Mouse (Mus musculus): ENCODE results near the gene Fto.

The Fto gene

DNA sequence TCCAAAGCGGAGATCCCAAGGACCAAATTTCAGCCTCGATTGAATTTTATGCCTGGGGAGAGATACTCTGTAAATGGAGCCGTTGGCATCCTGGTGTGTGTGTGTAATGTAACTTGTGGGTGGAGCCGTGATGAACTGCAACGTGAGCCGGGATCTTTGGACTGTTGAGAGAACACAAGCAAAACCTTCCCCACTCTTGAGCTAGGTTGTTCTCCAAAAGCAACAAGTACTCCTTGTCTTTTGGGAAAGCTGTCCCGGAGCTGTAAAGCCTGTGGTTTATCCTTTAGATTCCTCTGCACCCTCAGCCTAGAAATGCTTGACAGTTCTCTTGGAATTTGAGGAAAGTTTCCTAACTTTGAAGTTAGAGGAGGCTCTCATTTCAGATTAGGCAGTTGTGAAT is 78.9 kb downstream of the Fto start:
- no peak for DNase-seq (ENCODE audit: low read depth)

DNA sequence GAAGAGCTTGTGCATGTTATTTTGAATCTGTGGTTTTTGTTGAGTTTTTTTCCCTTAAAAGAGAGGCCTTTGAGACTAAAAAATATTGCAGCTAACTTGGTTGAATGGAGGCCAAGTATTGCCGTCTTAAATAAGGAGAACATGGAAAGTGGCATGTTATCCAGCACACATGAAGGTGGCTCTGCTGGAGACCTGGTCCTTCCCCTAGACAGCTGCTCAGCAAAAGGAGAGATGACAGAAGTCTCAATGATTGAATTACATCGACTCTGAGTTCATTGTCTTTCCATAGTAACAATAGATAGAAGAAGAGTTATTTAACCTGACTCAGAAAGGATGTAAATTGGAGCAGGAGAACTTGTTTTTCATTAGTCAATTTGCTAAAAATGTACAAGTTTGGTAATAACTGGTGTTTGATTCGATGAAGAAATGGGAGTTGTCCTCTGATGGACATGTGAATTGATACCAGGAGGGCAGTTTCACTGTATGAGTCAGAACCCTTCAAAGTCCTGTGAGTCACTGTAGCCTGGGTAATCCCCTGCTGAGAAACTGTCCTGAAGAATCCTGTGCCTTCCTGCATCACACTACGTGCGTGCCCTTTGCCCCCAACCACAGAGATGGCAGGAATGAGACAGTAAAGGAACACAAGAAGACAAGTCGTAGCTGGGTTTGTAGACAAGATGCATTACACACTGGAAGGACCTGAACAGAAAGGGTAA is 82.2 kb downstream of the Fto start:
- DNase-seq (ENCODE audit: low read depth) = no peak

DNA sequence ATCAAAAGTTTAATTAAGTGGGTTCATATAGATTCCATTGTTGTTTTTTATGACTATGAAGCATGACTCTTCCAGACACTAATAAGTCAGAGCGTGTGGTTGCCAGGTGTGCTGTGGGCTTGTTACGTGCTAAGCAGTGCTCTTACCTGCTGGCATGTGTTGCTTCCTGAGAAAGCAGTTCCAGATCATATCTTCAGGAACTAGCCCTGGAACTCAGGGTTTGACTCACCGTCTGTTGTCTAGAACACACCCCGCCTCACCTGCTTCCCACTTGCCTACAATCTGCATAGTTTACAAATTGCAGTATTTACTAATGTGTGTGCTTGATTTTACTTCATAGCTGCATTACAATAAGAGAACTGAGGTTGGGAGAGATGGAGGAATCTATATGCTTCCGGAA is 84.7 kb downstream of the Fto start:
- no peak for DNase-seq (ENCODE audit: low read depth)

DNA sequence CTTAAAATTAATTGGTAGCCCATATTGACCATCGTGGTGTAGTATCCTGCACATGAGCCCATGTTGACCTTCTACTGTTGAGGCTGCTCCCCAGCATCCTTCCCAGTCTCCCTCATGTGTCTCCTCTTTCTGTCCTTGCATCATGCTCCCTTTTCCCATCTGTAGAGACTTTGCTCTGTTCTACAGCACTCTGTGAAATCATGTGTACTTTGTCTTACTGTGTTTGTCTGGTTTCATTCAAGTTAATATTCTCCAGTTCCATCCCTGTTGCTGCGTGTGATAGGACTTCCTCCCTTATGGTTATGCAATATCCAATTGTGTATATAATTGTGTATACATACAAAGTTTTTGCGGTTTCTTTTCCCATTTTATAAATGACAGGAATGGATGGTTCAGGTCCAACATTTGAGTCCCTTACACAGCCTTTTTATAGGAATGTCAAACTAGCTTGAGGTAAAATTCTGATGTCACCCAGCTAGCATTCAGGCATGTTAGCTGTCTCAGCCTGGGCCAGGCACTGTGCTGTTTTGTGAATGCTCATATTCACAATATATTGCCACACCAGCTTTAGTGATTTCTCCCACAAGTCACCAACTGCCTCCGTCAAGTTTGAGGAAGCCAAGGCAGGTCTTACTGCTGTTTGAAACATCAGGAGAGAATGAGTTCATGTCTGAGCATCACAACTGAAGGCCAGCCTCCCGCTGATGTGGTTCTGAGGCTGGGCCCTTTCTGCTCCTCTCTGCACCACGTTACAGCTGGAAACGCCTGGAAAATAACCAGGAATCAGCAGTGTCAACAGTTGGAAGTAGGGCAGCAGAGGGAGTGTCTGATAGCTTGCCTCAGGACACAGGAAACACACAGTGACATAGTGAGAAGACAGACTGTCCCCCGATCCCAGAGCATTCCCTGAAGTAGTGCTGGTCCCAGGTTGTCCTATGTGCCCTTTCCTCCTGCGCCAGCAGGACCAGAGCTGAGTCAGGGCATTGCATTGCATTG is 90.0 kb downstream of the Fto start:
- no peak for DNase-seq (ENCODE audit: low read depth)

DNA sequence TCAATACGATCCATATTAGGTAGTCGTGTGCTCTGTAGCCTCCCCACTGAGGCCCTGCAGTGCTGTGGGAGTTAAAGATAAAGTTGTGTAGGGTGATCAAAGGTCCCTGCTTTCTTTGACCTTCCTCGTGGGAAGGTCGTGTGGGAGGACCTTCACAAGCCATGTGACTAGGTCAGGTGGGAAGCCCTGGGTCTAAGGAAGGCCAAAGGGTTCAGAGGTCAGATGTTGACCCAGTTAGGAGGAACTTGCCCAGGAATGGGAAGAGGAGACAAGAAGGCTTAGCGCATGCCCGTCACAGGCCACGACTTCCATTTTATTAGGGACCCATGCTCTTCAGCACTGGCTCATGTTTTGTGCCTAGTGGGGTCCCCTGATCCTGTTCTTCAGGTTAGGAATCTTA is 91.0 kb downstream of the Fto start:
- no peak for DNase-seq (ENCODE audit: low read depth)

DNA sequence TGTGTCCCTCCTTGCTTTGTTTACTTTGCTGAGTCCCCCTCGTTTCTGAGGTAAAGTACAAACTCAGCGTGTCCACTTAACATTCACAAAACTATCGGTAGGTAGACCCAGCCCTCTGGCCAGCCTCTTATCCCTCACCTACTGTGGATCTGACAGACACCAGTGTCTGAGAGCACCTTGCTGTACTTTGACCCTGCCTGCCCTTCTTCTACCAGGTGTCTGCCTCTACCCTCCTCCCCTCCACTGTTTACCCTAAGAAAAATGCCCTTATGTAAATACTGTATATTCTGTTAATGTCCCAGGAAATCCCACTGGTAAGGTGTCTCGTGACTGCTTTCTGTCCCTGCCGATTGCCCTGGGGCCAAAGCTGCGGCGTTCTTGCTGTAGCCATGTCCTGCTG is 91.8 kb downstream of the Fto start:
- no peak for DNase-seq (ENCODE audit: low read depth)

DNA sequence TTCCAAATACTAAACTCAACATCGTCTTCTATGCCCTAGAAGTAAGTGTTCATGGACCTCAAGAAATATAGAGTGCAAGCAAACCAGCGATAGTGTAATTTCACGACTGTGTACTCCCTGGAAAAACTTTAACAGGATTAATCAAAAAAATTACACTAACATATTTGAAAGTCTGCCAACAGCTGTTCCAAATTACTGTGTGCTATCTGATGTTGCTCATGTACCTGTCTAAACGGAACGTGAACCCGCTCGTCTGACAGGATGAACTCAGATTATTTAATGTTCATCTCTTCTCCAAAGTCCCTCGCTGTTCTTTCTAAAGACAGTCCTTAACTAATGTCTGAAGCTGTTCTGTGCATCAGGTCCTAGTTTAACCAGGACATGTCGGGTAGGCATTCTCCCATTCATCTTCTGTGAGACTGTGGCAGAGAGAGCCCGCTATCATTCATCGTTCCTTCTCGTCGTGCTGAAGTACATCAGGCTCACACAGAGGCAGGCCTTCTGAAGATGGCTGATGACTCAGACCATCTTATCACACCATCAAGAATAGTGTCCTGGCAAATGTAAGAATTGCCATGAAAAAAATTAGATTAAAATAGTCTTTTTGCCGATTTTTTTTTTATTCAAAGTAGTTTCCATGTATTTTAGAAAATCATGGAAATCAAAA is 93.4 kb downstream of the Fto start:
- no peak for DNase-seq (ENCODE audit: low read depth)

DNA sequence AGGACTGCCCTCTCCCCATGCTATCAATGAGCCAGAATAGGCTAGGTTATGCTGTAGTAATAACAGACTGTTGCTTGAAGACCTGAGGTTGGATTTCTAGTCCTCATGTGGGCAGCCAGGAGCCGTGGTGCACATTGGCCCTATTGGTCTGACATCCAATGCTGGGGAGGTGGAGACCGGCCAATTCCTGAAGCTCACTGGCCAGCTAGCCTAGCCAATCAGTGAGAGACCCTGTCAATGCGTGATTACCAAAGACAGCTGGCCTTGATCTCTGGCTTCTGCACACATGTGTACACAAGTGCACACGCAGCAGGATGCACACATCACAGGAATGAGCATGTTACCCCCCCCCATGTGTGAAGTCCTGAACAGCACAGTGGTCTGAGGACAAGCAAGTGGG is 94.6 kb downstream of the Fto start:
- no peak for DNase-seq (ENCODE audit: low read depth)

DNA sequence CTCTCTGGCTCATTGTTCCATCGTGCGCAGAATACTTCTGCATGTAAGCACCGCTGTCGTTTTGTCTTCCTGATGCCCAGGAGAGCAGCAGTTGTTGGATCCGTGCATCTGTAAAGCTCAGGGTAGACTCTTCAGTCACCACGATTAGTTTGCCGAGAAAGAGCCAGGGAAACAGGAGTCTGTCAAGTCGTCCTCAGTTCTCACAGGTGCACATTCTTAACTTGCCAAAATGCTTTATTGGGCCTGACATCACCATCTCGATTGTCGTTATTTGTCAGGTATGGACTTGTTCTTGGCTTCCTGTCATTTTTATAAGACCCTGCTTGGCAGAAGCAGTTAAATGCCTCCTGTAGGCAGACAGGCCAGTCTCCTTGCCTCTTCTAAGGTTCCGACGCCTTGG is 96.7 kb downstream of the Fto start:
- DNase-seq (ENCODE audit: low read depth) = no peak

DNA sequence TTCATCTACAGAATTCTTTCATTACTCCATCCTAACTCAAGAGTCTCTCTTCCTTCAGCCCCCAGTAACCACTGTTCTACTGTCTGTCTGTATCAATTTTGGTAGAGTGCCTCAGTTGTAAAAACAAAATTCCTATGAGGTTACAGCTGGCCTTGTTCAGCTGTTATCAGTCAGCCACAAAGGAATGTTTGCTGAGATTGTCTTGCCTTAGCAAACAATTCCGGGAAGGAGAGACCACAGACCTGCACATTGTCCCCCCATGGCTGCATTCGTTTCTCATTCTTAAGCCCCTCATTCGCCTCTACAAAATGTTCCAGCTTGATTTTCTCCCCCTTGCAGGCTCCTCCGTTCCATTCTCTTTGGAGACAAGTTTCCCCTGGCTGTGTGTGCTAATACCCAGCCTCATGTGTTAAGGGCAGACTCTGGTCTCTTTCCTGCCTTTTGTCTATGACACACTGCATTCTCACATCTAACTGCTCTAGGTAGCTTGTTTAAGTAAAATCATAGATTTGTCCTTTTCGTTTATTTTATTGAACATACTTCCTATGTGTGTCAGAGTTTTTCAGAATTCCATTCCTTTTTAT is 111.3 kb downstream of the Fto start:
- DNase-seq (ENCODE audit: low read depth) = no peak

DNA sequence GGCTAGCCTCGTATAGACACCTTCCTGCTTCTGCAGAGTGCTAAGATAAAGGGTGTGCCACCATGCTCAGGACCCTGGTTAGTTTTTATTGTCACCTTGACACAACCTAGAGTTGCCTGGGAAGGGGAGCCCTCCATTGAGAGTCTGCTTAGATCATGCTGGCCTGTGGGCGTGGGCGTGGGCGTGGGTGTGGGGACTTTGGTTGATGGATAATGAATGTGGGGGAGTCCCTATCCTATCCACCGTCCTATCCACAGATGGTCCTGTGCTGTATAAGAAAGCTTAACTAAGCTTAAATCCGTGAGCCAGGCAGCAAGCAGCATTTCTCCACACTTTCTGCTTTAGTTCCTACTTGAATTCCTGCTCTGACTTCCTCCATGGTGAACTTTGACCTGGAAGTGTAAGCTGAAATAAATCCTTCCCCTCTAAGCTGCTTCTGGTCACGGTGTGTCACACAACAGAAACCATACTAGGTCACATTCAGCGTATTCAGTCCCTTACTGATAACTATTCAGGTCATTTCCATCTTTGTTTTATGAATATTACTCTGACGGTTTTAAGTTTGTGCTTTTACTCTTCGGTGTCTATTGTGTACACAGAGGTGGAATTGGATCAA is 112.0 kb downstream of the Fto start:
- DNase-seq (ENCODE audit: low read depth) = no peak

DNA sequence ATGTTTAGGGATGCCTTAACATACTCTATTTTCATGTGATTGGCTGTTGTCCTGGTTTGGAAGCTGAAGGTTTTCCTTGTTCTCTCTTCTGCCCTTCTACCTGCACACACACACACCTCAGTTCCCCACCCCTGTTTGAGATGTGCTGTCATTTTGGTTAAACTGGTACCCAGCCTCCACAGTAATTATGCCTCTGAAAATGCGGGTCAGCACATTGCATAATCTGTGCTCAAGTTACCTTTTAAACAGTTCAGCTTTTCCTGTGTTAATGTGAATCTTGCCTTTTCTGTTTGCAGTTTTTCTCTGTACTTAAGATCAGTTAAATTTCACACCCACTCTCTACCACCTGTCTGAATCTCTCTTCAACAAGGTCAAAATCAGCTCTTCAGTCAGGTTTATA is 113.2 kb downstream of the Fto start:
- no peak for DNase-seq (ENCODE audit: low read depth)

DNA sequence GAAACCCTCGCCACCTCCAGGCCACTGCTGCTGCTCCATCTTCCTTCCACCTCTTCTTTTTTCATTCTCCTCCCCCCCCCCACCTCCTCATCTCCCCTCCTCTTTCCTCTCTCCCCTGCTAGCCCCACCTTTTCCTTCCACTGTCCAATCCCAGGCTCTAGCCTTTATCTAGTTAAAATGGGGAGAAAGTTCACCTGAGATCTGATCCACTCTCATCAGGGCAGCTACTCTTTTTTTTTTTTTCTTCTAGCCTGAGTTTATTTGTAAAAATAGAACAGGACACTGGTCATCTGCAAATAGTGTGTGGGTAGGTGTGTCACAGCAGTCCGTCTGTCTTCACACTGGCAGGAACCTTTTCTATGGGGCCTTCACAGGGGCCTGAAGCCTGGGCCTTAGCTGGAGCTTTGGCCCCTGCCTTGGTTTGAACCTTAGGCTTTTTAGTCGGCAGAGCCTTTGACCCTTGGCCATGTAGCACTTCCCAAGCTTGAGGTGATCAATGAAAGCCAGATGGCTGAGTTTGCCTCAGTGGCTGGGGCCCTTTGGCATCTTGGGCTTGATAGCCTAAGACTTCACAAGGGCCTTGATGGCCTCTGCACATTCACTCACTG is 117.1 kb downstream of the Fto start:
- DNase-seq (ENCODE audit: low read depth) = no peak

DNA sequence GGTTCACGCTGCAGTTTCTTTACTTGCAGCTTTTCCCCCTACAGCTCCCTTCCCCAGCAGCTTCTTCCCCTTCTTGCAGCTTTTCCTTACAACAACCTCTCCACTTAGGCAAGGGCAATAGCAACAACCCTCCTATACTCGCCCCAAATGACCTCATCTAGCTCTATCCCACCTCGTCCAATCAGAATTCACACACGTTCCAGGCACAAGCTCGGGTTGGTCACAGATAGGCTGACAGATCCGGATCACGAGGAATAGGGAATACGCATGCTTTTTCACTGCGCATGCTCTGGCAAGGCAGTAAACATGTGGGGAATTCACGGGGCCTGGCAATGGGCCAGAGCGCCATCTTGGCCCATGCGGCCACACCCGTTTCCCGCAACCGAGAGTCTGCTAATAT is 122.7 kb downstream of the Fto start:
- no peak for DNase-seq (ENCODE audit: low read depth)

DNA sequence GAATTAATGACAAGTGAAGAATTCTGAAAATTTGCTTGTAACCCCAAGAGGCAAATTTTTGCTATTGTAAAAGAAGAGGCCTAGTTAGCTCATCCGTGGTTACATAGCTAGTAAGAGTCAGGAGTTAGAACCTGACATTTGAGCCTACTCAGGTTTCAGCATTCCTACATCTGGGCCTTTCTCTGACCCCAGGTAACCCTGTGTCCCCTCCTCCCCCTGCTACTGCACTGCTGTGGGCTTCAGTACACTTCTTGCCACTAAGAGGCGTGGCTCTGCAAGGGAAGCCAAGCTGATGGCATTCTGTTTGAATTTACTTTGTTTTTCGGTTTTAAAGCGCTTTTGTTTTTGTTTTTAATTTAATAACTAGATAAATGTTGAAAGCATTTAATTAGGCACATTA is 130.6 kb downstream of the Fto start:
- DNase-seq (ENCODE audit: low read depth) = no peak

DNA sequence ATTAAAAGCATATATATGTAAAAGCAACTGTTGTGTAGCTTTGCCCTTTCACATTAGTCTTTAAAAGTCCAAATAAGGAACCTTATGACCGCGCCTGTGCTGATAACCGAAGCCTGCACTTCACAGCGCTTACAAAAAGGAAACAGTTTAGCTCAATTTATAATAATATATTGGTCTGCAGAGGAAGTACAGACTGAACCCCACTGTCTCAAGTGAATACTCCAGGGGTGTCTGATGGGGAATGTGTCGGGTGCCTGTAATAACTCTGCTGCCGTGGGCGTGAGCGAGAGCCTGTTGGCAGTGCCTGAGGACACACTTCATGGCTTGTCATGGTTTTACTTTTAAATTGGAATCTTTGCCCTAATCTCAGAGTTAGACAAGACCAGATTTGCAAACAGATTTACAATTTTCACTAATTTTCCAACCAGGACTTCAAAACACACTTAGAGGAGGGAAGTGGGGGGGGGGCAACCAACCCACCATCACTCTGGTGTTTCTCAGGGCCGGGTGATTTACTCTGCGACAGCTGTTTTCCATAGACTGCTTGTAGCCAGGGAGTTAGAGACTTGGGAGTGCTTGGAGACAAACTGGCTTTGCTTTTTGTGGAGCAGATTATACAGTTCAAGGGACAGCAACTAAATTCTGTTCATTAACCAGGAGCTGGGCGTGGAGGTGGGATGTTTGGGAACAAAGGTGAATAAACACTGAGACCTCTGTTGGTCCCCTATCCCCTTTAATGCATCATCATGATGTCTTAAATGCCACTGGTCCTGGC is 131.5 kb downstream of the Fto start:
- DNase-seq (ENCODE audit: low read depth) = no peak

DNA sequence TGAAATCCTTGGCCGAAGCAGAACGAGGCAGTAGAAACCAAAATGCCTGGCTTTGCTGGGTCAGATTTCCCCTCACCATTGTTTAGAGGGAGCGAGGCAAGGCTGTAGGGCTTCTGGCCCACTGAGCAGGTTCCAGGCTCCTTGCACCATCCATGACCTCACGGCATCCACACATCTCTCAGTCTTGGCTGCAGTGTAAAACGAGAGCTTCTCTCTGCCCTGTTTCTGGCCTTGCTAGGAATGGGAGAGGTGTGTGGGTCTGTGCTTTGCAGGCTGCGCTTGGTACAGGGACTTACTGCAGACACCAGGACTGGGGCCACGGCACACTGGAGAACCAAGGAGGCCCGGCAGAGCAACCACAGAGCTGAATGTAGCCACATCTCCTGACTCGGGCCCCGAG is 132.2 kb downstream of the Fto start:
- DNase-seq (ENCODE audit: low read depth) = no peak

DNA sequence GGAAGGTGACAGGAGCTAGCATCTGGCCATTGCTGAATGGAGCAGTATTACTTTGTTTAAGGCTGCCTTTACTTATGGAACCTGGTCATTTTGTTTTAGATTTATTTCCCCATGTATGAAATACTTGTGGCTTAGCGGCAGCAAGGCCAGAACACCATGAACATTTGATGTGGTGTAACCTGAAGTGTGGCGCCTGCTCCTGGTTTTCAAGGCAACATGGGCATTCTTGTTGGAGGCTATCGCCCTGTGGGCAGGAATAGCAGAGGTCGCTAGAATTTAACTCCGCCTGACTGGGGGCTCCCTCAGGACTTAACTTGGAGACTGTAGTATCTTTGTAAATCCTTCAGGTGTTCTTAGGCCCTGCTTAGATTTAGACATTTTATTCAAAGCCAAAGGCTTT is 132.7 kb downstream of the Fto start:
- no peak for DNase-seq (ENCODE audit: low read depth)

DNA sequence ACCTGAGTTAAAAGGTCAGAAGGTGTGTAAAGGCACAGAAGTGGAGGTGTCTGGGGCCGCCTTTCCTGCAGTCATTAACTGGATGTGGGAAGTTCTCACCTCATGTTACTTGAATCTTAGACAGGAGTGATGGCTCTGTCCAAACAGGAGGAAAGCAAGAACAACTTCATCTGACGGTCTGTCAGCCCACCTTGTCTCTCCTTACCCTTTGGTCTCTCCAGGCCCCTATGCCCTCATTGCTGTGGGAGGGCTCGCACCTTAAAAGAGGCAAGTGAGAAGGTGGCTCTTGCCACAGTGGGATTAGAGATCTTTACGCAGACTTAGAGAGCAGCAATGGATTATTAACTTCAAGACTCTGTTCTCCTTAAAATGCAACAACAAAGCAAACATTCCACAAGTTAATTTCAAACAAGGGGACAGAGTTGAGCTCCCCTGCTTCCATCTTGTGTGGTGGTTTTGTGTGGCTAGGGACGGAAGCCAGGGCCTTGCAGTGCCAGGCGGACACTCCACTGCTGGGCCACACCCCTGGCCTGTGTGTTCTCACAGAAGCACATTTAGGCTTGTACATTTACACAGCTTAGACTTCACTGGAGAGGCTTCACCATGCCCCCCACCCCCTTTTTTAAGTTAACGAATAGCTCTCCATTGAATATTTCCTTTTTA is 135.5 kb downstream of the Fto start:
- no peak for DNase-seq (ENCODE audit: low read depth)

DNA sequence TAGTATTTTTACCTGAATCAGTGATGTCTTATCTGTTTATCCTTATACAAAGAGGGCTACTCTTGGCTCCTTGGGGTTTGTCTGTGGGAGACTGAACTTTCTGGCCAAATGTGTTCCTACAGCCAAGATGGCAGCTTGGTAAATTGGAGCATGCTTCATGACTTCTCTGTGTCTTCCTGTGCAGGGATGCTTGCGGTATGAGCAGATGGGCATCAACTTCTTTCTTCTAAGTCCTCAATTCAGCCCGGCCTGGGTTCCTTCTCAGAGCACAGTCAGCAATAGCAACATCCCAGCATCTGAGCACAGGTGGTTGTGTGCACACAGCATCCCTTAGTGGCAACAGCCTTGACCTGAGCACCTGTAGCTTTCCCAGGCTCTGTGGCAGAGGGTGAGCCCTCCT is 141.6 kb downstream of the Fto start:
- no peak for DNase-seq (ENCODE audit: low read depth)

Measured in naive thymus-derived CD4-positive, alpha-beta T cell, adult 2 months (primary cell).